Mouse (Mus musculus) ZHBTc4 (cell line): ENCODE measurements around the gene Cyth2.

ENCODE experiments used
- DNase-seq: peaks from one replicate; pipeline ENCODE4 v3.0.0-alpha.2; 2011; ENCODE audit warnings: low read depth, low spot score

Cyth2 gene

GRCm38 (mm10) chr7:45813787-45814779, at the start of gene Cyth2:
Cyth2 (minus strand) TSS chr7:45814581.
- DNase-seq = peak; percentile 100

GRCm38 (mm10) chr7:45862804-45863203, 48.4 kb upstream of the Cyth2 start:
- DNase-seq = no peak

- DNase-seq = no peak
These were observed 44.6 kb upstream of the Cyth2 start for GRCm38 (mm10) chr7:45859008-45859407.

- peak; percentile 88 for DNase-seq
These were observed 42.8 kb upstream of the Cyth2 start for GRCm38 (mm10) chr7:45856950-45857901.

GRCm38 (mm10) chr7:45853089-45853488, 38.7 kb upstream of the Cyth2 start:
- DNase-seq = no peak

GRCm38 (mm10) chr7:45850661-45851060, 36.3 kb upstream of the Cyth2 start:
- DNase-seq = no peak

- no peak for DNase-seq
These were observed 34.2 kb upstream of the Cyth2 start for GRCm38 (mm10) chr7:45848447-45849027.

GRCm38 (mm10) chr7:45842950-45843744, 28.8 kb upstream of the Cyth2 start:
- no peak for DNase-seq

- DNase-seq = no peak
These were observed 19.5 kb upstream of the Cyth2 start for GRCm38 (mm10) chr7:45833924-45834323.

GRCm38 (mm10) chr7:45833148-45833790, 18.9 kb upstream of the Cyth2 start:
- DNase-seq = peak; percentile 62

- no peak for DNase-seq
These were observed 18.0 kb upstream of the Cyth2 start for GRCm38 (mm10) chr7:45832428-45832827.

- no peak for DNase-seq
These were observed 16.7 kb upstream of the Cyth2 start for GRCm38 (mm10) chr7:45831128-45831525.

GRCm38 (mm10) chr7:45830427-45831127, 16.2 kb upstream of the Cyth2 start, which contains the start of gene Grwd1:
Grwd1 (minus strand) TSS chr7:45830944.
- peak; percentile 97 for DNase-seq

GRCm38 (mm10) chr7:45826631-45827030, 12.2 kb upstream of the Cyth2 start:
- no peak for DNase-seq

GRCm38 (mm10) chr7:45824598-45824997, 10.2 kb upstream of the Cyth2 start, which contains the start of gene Kcnj14:
Kcnj14 (minus strand) TSS chr7:45824782.
- no peak for DNase-seq

- no peak for DNase-seq
These were observed 6.5 kb upstream of the Cyth2 start for GRCm38 (mm10) chr7:45820913-45821312.

GRCm38 (mm10) chr7:45819843-45820242, 5.5 kb upstream of the Cyth2 start:
- no peak for DNase-seq

- DNase-seq = no peak
These were observed 1.6 kb upstream of the Cyth2 start for GRCm38 (mm10) chr7:45815984-45816351.

- peak; percentile 49 for DNase-seq
These were observed 1.1 kb upstream of the Cyth2 start for GRCm38 (mm10) chr7:45815323-45815983.
